In the genomic region with DNA sequence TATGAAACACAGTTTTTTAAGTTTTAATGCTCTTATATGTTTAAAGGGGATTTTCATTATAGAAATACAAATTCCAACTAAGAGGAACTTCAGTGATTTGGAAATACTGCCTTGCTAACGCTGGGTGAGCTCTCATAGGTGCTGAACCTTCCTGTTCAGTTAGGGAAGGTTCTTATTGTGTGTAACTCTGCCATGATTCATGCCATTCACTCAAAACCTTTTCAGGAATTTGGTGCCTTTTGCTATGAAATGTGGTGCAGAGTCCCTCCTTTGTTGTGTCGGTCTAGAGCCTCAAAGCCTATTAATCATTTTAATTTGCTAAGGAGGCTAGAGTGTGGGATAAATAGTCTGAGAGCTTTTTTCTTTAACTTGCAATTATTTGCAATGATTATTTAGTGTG, we compare ENCODE assay signal across 22 mouse cellular contexts.
DNase-seq lines count a peak whose midpoint lies in the region; ATAC-seq and TF ChIP-seq lines count a peak whose summit lies in the region.
"Had no signal": no experiment of that assay in that cellular context is flagged by ENCODE, and none has a peak within 500 bp of the region (broad histone marks: within the 10 kb centered on the region; RNA-seq: fewer than 3 reads in every experiment).

No protein-coding gene starts in this region.

- H3K9me3 ChIP-seq in kidney, postnatal 0 days (replicated peaks; ENCODE audit: low read length) = no peaks in the 10 kb centered on the region
- H3K9me3 ChIP-seq: G1E had no signal

- no peaks in the 10 kb centered on the region for H3K27me3 ChIP-seq in kidney, postnatal 0 days (ENCODE audit: insufficient read depth, low read length)
- H3K27me3 ChIP-seq in Patski = no peaks in the 10 kb centered on the region
- H3K27me3 ChIP-seq: CH12.LX had no signal

- no peaks in the 10 kb centered on the region for H3K36me3 ChIP-seq in kidney, postnatal 0 days (ENCODE audit: insufficient read depth, low read length)
- H3K36me3 ChIP-seq: G1E had no signal

- H3K9ac ChIP-seq in kidney, postnatal 0 days (ENCODE audit: low read depth, low read length) = no peak overlapping the region

- no peak overlapping the region for H3K27ac ChIP-seq in kidney, postnatal 0 days

- H3K4me3 ChIP-seq in kidney, postnatal 0 days (replicated peaks; ENCODE audit: low read depth, low read length) = no peak overlapping the region

- H3K4me1 ChIP-seq in kidney, postnatal 0 days (replicated peaks; ENCODE audit: insufficient read depth, low read length) = no peaks in the 10 kb centered on the region

- WGBS in kidney, postnatal 0 days = 46% methylated on average over 2 of the region's 2 CpGs

- POLR2A ChIA-PET in Patski (lab: Charles Lee) = no interaction called here

- TF ChIP-seq CTCF in kidney, postnatal 0 days (IDR thresholded peaks at IDR 0.05; ENCODE audit: low read depth) = no peak
- TF ChIP-seq CTCF in Patski (IDR thresholded peaks at IDR 0.05) = no peak

- in situ Hi-C loops in Patski (cut with MboI; ENCODE audit: low pct_unique_long_range_greater_than_20kb) = no loop called here

- DNase-seq in kidney, postnatal 0 days (ENCODE audit: low spot score) = peak; percentile 2
- DNase-seq in kidney, postnatal 10 days = no peak
- peak; percentile 74 for DNase-seq in Muller cell, postnatal 12 days (ENCODE audit: inconsistent ontology term)
- no peak for DNase-seq in Patski (ENCODE audit: low read depth, low spot score)
- DNase-seq in adrenal gland, postnatal 14 days = no peak
- no peak for DNase-seq in thymus, postnatal 10 days (ENCODE audit: low spot score in 2 of 2)
- DNase-seq: adrenal gland, adult 2 months; adrenal gland, adult 8-10 months; adrenal gland, postnatal 10 days; adrenal gland, postnatal 25 days; adrenal gland, postnatal 36 days; B cell, adult 2 months; cerebellum, adult 11 months; cerebellum, adult 11-12 months; cerebellum, adult 18-20 months; cerebellum, adult 2 months; cerebellum, adult 8-10 months; cerebellum, adult 9-10 months had no signal

- CTCF ChIA-PET in Patski (lab: Charles Lee) = interaction anchor here (1.0 kb wide), 1 partner anchor 14 kb away, joined by 3 read pairs; no protein-coding TSS in a partner anchor

- H3K4me2 ChIP-seq in kidney, postnatal 0 days (ENCODE audit: low read length) = no peak overlapping the region

- no peak for ATAC-seq in kidney, postnatal 0 days (replicated peaks; ENCODE audit: low FRiP score, low read depth)
- peak; percentile 51 for ATAC-seq in Patski
- ATAC-seq: activated CD4-positive, CD25-positive, alpha-beta regulatory T cell, adult 4 months; CD4-positive, CD25-positive, alpha-beta regulatory T cell, adult 4 months had no signal

Comparison
In these comparisons a context has a peak if more than half of its experiments do, and no peak if none do; other contexts are left out.
1. DNase-seq: peak in kidney, postnatal 0 days (single experiment) and Muller cell, postnatal 12 days (single experiment); none in kidney, postnatal 10 days (single experiment), Patski (single experiment), adrenal gland, postnatal 14 days (single experiment) and thymus, postnatal 10 days (0 of 2).